Mouse (Mus musculus) kidney, adult 8-10 months (tissue): ENCODE data around the gene Cap2.

Source experiments
- DNase-seq, 2 experiments: peaks; one replicate each; pipeline ENCODE4 v3.0.0; 2022

Gene Cap2

DNA sequence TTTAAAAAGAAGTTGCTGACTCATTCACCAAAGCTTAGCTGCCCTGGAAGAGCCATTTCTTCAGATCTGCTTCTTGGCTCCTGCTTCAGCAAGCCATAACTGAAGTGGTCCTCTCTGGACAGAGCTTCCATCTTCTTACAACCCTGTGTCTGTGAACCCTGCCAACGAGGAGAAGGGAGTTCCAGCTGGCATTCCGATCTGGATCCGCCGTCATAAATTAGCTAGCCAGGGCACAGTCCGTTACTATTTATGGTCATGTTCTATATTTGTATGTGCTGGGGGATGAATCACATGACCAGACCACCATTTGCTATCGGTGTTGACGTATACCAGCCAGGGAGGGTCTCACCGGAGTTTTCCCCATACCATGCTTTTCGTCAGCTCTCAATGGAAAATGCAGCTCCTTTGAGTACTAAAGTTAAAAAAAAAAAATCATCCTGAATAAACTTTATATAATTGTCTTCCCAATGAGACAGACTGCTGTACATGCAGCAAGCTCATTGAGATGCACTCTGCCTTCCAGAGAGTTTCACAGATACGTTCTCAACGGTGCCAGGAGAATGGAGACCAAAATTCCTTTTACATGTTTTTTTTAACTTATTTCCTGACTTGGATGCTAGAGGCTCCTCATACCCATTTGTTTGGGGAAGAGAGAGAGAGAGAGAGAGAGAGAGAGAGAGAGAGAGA lies 70.5 kb downstream of the Cap2 start:
- DNase-seq, result peak in 1 of 2 experiments; percentile 12

- DNase-seq, result no peak
Measured at GRCm38 (mm10) chr13:46572648-46573163, 71.1 kb downstream of the Cap2 start.

DNA sequence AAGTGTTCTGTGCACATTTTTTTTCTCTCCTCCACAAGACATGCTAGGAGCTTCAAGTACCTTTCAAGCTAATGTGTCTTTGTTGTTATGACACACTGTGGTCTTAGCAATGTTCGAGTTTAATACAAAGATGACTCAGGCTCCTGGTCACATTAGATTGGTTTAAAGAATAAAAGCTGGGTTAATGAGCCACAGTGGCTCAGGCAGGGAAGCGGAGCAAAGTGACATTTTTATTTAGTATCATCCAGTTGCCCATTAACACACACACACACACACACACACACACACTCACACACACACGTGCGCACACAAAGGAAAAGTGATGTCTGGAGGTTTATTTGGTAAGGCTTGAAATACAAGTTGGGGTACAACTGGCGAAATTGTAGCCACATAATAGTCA lies 72.6 kb downstream of the Cap2 start:
- DNase-seq, result no peak

- DNase-seq, result no peak
Measured at GRCm38 (mm10) chr13:46574707-46575106, 73.1 kb downstream of the Cap2 start.

DNA sequence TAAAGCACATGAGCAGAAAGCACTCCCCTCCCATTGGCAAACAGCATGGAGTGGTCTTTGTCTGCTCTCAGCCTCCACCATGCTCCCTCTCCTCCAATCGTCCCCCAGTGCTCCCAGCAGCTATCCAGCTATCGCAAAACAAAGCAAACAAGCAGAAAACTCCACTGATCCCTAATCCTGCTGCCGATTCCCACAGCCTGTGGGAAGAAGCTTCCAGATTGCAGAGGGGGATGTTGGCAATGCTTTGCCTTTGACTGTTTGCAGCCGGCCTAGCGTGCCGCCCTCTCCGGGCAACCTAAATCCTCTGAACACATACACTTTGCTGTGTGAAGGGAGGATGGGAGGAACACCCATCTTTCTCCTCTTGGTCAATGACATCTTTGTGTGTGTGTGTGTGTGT lies 83.2 kb downstream of the Cap2 start:
- no peak for DNase-seq

DNA sequence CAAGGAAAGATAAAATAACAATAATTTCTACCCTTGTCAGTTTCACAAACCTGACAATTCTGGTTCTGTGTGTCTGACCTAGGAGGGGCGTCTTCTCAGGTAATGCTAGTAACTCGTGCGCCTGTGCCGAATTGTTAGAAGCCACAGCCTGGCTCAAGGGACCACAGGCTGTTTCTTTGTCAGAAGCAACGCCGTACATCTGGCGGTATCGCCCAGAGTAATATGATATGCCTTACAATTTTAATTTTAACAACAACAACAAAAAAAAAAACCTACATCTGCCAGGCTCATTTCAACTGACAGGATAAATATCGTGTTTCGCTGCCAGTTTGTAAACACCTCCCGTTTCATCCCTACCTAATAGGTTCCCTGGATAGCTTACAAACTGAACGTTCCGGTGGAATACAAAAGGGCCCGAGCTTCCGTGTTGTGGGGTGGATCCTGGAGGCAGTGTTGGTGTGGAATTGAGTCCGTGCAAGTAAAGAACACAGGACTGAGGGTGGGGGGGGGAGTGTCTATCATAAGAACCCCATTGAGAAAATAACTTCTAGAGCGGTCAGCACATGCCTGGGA lies 86.2 kb downstream of the Cap2 start:
- DNase-seq, result no peak

DNA sequence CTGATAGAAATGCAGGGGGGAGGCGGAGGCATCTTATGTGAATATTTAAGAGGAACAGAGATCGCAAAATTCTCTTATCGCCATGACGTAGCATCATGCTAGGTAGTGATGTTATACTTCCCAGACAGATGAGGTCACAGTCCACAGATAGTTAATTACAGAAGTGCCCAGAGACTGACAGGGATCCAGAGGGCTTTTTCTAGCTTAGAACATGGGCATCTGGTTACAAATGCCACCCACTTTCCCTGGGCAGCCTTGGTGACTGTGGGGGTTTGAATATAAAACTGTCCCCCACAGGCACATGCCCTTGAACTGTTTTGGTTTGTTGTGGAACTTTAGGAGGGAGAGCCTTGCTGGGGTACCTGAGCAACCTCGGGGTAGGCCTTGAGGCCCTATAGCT lies 87.0 kb downstream of the Cap2 start:
- no peak for DNase-seq

DNA sequence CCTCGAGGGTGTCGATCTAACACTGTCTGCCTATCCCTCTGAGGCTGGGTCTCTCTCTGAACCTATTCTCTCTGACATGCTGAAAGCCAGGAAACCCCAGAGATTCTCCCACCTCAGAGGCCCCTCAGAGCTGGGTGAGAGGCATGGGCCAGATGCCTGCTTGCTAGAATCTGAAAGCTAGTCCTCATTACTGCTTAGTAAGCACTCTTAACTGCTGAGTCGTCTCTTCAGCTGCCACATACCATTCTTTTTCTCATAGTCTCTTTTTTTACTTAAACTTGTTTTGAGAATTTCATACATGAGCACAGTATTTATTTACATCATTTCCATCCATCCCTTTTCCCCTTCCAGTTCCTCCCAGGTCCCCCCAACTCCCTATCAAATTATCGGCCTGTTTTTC lies 89.2 kb downstream of the Cap2 start:
- no peak for DNase-seq

DNA sequence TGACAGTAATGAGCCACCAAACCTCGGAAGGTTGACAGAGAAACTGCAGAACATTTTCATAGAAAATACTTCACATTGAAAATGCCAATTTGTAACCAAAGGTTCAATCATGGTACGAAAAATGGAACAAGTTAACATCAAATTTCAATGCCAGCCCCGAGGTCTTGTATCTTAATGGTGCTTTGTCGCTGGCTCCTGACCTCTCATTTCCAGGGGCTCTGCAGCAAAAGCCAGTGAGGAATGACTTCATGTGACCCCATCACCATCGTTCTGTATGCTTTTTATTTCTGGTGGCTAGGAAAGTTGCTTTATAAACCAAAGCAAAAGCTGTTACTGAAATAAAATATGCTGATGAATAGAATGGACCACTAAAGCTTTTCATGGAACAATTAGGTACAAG lies 99.0 kb downstream of the Cap2 start:
- no peak for DNase-seq

DNA sequence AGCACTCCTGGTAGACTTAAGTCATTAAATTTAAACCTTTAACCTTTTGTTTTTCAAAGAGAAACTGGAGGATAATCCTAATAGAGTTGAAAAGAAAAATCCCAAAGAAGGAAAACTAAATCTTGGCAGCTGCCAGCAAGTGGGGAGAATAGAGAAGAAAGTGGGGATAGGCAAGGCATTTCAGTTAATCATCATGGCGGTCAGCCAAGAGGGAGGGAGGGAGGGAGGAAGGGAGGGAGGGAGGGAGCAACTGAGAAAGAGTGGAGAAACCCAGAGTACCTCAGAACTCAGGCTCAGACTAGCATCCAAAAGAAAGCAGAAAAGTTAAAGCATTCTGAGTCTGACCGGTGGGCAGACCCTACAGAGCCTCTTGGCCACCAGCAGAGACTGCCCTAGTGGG lies 99.7 kb downstream of the Cap2 start:
- DNase-seq, result no peak

GRCm38 (mm10) chr13:46602674-46603073 lies 101.0 kb downstream of the Cap2 start:
- DNase-seq, result no peak

- no peak for DNase-seq
Measured at GRCm38 (mm10) chr13:46611033-46611432, 109.4 kb downstream of the Cap2 start.

DNA sequence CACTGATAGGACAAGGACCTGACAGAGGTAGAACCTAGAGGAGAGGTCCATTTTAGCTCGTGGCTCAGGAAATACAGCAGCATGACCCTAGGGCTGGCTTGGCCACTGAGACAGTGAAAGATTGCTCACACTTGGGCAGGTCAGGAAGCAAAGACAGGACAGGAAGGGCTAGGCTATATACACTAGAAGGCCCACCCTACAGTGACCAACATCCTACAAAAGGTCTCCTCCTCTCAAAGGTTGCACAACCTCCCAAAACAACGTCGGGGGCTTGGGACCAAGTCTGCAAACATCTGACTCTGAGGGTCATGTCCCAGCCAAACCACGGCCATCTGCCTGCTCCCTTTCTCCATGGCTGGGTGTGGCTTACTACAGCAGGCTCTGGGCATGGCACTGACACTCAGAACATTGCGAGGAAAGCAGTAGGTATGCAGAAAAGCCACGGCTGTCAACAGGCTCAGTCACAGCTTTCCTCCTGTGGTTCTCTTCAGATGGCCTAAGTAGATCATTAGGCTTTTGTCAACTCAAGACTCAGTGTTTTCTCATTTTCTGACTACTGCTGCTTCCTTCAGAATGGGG lies 112.1 kb downstream of the Cap2 start:
- no peak for DNase-seq

DNA sequence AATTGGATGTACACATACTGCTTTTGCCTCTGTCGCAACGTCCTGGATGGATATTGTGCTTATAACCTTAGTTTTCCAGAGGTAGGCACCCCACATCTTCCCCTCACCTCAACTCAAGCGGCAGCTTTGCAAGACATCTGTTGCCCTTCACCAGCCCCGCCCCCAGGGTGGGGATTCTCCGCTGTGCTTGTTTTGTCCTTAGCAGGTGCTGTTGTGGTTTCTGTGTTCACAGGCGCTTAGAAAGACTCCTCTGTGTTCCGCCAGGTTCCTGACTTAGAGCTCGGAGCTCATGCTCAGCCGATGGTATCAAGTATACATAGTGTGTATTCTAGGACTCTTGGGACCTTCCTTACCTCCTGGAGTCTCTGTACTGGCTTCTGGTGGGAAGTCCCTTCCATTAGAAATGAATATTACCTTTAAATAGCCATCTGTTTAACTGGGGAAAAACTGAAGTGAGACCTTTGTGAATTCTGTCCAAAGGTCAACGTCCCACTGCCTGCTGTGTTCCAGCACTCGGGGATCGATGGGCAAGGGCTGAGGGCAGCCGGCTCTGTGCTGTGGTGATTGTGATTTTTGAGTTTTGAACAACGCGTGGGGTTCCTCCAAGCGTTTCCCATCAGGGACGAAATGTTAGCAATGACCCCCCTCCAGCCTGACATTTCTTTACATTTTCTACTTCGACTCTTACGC lies 115.2 kb downstream of the Cap2 start:
- DNase-seq, result peak in 1 of 2 experiments; percentile 5

DNA sequence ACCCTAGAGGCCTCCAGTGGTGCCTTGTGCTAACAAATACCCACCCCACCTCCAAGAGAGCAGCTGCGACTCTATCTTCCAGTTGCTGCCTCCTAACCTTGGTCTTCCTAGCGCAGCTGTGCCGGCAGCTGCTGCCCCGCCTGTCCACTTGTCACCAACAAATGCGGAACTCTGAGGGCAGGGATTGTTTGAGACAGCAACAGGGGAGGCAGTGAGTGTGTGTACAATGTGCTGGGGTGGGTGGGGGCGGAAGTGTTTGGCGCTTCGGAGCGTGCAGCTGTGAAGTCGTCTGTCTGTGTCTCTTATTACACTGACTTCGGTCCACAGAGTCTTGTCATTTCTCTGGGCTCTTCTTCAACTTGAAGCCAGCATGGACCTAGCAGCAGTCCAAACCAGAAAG lies 118.0 kb downstream of the Cap2 start:
- DNase-seq, result no peak

GRCm38 (mm10) chr13:46620964-46621757 lies 119.5 kb downstream of the Cap2 start:
- DNase-seq, result peak; percentile 9 to 13

- DNase-seq, result no peak
Measured at GRCm38 (mm10) chr13:46626608-46627007, 125.0 kb downstream of the Cap2 start.

- no peak for DNase-seq
Measured at GRCm38 (mm10) chr13:46627841-46628240, 126.2 kb downstream of the Cap2 start.

GRCm38 (mm10) chr13:46629391-46629790 lies 127.7 kb downstream of the Cap2 start:
- no peak for DNase-seq

GRCm38 (mm10) chr13:46632796-46633195 lies 131.1 kb downstream of the Cap2 start:
- DNase-seq, result no peak

- no peak for DNase-seq
Measured at GRCm38 (mm10) chr13:46633320-46634132, 131.9 kb downstream of the Cap2 start.

DNA sequence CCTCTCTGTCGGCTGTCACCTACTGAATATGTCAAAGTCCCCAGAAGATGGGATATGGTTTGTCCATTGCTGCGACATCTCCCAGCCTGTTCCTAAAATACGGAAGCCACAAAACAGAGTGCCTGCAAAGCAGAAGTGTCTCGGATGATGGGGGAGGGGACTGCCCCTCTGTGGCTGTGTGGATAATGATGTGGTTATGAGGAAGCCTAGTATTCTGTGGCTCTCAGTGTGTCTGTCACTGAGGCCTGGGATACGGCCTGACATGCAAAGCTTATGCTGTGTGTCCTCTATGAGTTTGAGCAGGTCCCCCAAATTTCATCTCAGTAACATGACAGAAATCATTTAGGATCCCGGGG lies 132.5 kb downstream of the Cap2 start:
- no peak for DNase-seq
